Mouse (Mus musculus) T-cell, adult 2 months (primary cell): ENCODE measurements around the gene Rsad2.
A peak's percentile ranks its signal among the peaks of the same experiment; 100 is the strongest.
"Not testable (repeated sequence)": the region's sequence is repeated elsewhere in the genome, so short reads cannot be mapped to it uniquely, and the experiment has no call there.

Experiments used
- DNase-seq: peaks from one replicate; pipeline ENCODE4 v3.0.0; 2022; ENCODE audit warnings: low spot score

Rsad2 gene

GRCm38 (mm10) chr12:26456028-26456698 is at the start of gene Rsad2:
Rsad2 (minus strand) TSS chr12:26456452.
- DNase-seq = peak; percentile 89

- DNase-seq = no peak
Observed at GRCm38 (mm10) chr12:26501042-26501441, 44.8 kb upstream of the Rsad2 start.

GRCm38 (mm10) chr12:26489942-26490341 is 33.7 kb upstream of the Rsad2 start:
- DNase-seq = no peak

GRCm38 (mm10) chr12:26488617-26489274 is 32.5 kb upstream of the Rsad2 start:
- DNase-seq = no peak

GRCm38 (mm10) chr12:26487874-26488616 is 31.8 kb upstream of the Rsad2 start:
- DNase-seq = no peak

- not testable (repeated sequence) for DNase-seq
Observed at GRCm38 (mm10) chr12:26485738-26486580, 29.7 kb upstream of the Rsad2 start.

- DNase-seq = no peak
Observed at GRCm38 (mm10) chr12:26478196-26479004, 22.1 kb upstream of the Rsad2 start.

- DNase-seq = no peak
Observed at GRCm38 (mm10) chr12:26477198-26477597, 20.9 kb upstream of the Rsad2 start.

GRCm38 (mm10) chr12:26473746-26474145 is 17.5 kb upstream of the Rsad2 start:
- no peak for DNase-seq

- DNase-seq = no peak
Observed at GRCm38 (mm10) chr12:26472770-26473481, 16.7 kb upstream of the Rsad2 start.

- no peak for DNase-seq
Observed at GRCm38 (mm10) chr12:26471376-26471775, 15.1 kb upstream of the Rsad2 start.

GRCm38 (mm10) chr12:26470042-26470409 is 13.8 kb upstream of the Rsad2 start:
- DNase-seq = no peak

GRCm38 (mm10) chr12:26469098-26470041 is 13.1 kb upstream of the Rsad2 start, which contains the start of gene Cmpk2:
Cmpk2 (plus strand) TSS chr12:26469204.
- DNase-seq = peak; percentile 77

- no peak for DNase-seq
Observed at GRCm38 (mm10) chr12:26465600-26465999, 9.3 kb upstream of the Rsad2 start.

GRCm38 (mm10) chr12:26460091-26460490 is 3.8 kb upstream of the Rsad2 start:
- no peak for DNase-seq

GRCm38 (mm10) chr12:26454682-26455081 is 1.6 kb downstream of the Rsad2 start:
- no peak for DNase-seq

GRCm38 (mm10) chr12:26452951-26453350 is 3.3 kb downstream of the Rsad2 start:
- DNase-seq = no peak

GRCm38 (mm10) chr12:26451150-26451549 is 5.1 kb downstream of the Rsad2 start:
- no peak for DNase-seq

- DNase-seq = no peak
Observed at GRCm38 (mm10) chr12:26449483-26449882, 6.8 kb downstream of the Rsad2 start.
